Mouse (Mus musculus) CD4-positive, CD25-positive, alpha-beta regulatory T cell (primary cell): ENCODE results near the gene Mns1. TPM values are rescaled to one million over a fixed set of nuclear protein-coding genes. Genes with fewer than 3 reads are reported as not detected.

Experiments used
- polyA plus RNA-seq: library from polyadenylated mRNA; unstranded; fragments of 100-300 nt; shearing (Covaris generic); gene quantifications from one replicate; pipeline ENCODE4 v1.2.1, GENCODE M21; 2017

Gene Mns1
- 9.8 TPM for polyA plus RNA-seq

DNA sequence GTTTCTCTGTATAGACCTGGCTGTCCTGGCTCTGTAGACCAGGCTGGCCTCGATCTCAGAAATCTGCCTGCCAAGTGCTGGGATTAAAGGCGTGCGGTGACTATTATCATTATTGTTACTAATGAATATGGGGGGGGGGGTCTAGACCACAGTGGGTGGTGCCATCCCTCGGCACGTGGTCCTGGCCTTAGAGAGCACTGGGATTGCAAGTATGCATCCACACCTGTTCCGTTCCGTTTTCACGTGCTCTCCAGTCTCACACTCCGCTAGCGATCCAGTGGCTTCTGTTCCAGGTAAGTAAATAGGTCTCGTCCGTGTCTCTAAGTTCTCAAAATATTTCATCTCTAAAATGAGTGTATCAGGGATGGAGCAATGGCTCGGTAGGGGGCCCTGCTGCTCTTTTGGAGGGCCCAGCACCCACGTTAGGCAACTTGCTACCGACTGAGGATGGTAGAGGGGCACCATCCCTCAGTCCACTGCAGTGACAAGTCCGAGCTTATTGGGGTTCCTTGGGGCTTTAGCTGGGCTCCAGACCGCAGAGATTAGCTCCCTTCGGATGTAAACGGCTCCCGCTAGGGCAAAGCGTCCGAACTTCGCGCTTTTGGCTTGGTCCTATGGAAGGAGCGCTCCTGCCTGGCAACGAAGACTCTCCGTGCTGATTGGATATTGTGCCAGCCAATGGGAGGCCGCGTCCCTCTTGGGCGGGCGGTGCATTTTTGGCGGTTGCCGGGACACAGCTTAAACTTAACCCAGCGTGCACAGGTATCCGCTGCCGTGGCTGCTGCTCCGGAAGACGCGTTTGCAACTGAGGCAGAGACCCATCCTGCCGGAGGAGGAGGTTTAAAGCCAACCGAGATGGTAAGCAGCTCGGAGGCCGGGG, at the start of gene Mns1:
Gene Mns1, plus strand, starts transcription at position 190 of the 880 bp plus-strand sequence.

GRCm38 (mm10) chr9:72492194-72492565, 54.4 kb downstream of the Mns1 start, which contains the start of gene Tex9:
Tex9 (minus strand) TSS chr9:72492212.

Other genes with a start within 250 kb of the Mns1 start
- 65.3 TPM for gene Zfp280d, start 163.2 kb upstream of the Mns1 start, polyA plus RNA-seq
- gene Tex9, start 54.2 kb downstream of the Mns1 start, polyA plus RNA-seq = 10.0 TPM
- gene Rfx7, start 94.2 kb downstream of the Mns1 start, polyA plus RNA-seq = 39.1 TPM
- 3.0 TPM for gene Nedd4, start 224.3 kb downstream of the Mns1 start, polyA plus RNA-seq